Mouse (Mus musculus): ENCODE measurements at regions not wholly inside any gene's neighbourhood (a gene's known extent, or its start where the extent isn't known, plus 50 kb on each side); places are given as distances from the start of the nearest gene placed in this dataset.

- DNase-seq (ENCODE audit: low spot score): no peak
Observed at GRCm38 (mm10) chr14:89405011-89405712, 934.0 kb upstream of the Pcdh20 start.

DNA sequence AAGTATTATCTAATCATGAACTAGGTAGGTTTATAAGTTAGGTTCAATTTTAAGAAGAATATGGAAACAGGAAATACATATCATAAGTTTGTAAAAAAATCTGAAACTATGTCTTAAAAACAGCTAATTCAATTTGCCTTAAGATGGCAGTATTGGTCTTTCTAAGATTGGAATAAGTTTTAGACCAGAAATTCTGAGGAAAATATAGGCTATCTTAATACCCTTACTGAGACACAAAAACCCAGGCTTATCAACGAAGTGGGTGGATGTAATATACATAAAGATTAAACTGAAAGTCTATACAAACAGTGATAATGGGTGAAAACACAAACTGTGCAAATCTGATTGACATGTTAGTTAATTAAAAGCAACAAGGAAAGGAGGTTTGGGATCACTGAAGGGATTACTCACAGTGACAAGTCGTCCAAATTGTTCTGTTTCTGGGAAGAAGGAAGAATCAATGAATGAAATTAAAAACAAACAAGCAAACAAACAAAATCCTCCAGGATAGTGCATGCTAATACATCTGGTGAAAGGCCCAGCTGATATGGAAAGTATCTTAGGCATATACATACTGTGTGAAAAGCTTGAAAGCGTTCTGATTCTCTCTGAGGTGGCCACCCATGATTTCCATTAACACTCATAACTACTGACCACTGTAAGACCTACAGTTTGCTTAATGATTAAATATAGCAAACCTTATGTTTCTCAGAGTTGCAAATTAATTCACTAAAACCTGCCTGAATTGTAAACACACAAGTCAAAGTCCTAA, 931.6 kb upstream of the Pcdh20 start:
- DNase-seq (ENCODE audit: low spot score): no peak

GRCm38 (mm10) chr14:89357050-89357749, 886.0 kb upstream of the Pcdh20 start:
- no peak for DNase-seq (ENCODE audit: low spot score)

- peak; percentile 9 for DNase-seq (ENCODE audit: low spot score)
Observed at GRCm38 (mm10) chr14:89347972-89348371, 876.8 kb upstream of the Pcdh20 start.

GRCm38 (mm10) chr14:89325116-89325515, 853.9 kb upstream of the Pcdh20 start:
- DNase-seq (ENCODE audit: low spot score): no peak

GRCm38 (mm10) chr14:89308506-89308905, 837.3 kb upstream of the Pcdh20 start:
- no peak for DNase-seq (ENCODE audit: low spot score)
